Mouse (Mus musculus) megakaryocyte-erythroid progenitor cell, adult 5-6 weeks (primary cell): ENCODE data around the gene Tmem150b. TPM values are rescaled to one million over a fixed set of nuclear protein-coding genes. Genes with fewer than 3 reads are reported as not detected.

Source experiments
- ATAC-seq: replicated peaks from 2 replicates; pipeline ENCODE4 v1.8.0; 2016; ENCODE audit warnings: mild to moderate bottlenecking, inconsistent platforms; ENCODE audit not compliant: severe bottlenecking, poor library complexity, low FRiP score, low TSS enrichment
- total RNA-seq, 2 experiments: library from RNA; stranded (forward) in 1 of 2; stranded (reverse) in 1 of 2; fragments of 200-1000, 215-1000 nt in 1 of 2; fragments of >200 nt in 1 of 2; fragmentation: Nextera tagmentation in 1 of 2; gene quantifications; 2 replicates each; pipeline ENCODE4 v1.2.3; 2014 to 2017

The Tmem150b gene
- total RNA-seq, 2 experiments from 2014 or later, result 0.33 TPM; not detected in 1

GRCm38 (mm10) chr7:4670655-4671255 is 54.3 kb downstream of the Tmem150b start:
- peak; percentile 96 for ATAC-seq

- ATAC-seq, result no peak
Measured at GRCm38 (mm10) chr7:4669156-4669555, 55.9 kb downstream of the Tmem150b start.

- ATAC-seq, result no peak
Measured at GRCm38 (mm10) chr7:4668506-4668905, 56.5 kb downstream of the Tmem150b start.

- no peak for ATAC-seq
Measured at GRCm38 (mm10) chr7:4666871-4667270, 58.2 kb downstream of the Tmem150b start.

- ATAC-seq, result no peak
Measured at GRCm38 (mm10) chr7:4663742-4664141, 61.3 kb downstream of the Tmem150b start.

GRCm38 (mm10) chr7:4663179-4663578 is 61.9 kb downstream of the Tmem150b start:
- ATAC-seq, result peak; percentile 59

- ATAC-seq, result no peak
Measured at GRCm38 (mm10) chr7:4659911-4660443, 65.1 kb downstream of the Tmem150b start.

GRCm38 (mm10) chr7:4658912-4659551 is 66.0 kb downstream of the Tmem150b start, which contains the start of gene Ppp6r1:
Gene Ppp6r1 (minus strand): TSS chr7:4659019.
- peak; percentile 83 for ATAC-seq

- ATAC-seq, result peak; percentile 16
Measured at GRCm38 (mm10) chr7:4658128-4658907, 66.7 kb downstream of the Tmem150b start.

GRCm38 (mm10) chr7:4657521-4658127 is 67.4 kb downstream of the Tmem150b start:
- no peak for ATAC-seq

Other genes with a start within 250 kb of the Tmem150b start
- 118 and 125 TPM in 2 replicates for gene Ppp1r12c, start 223.6 kb downstream of the Tmem150b start, total RNA-seq (2014; fragmentation: Nextera tagmentation)
- 85.0 and 96.2 TPM in 2 replicates for gene Ppp1r12c, start 223.6 kb downstream of the Tmem150b start, total RNA-seq (2017)
- 1.4 TPM in 1 of 2 replicates, not detected in the other for gene Tnnt1, start 208.9 kb downstream of the Tmem150b start, total RNA-seq (2014; fragmentation: Nextera tagmentation)
- 0.95 and 3.0 TPM in 2 replicates for gene Tnnt1, start 208.9 kb downstream of the Tmem150b start, total RNA-seq (2017)
- 2.1 and 10.2 TPM in 2 replicates for gene Tnni3, start 201.0 kb downstream of the Tmem150b start, total RNA-seq (2014; fragmentation: Nextera tagmentation)
- gene Tnni3, start 201.0 kb downstream of the Tmem150b start, total RNA-seq (2017), result 2.4 TPM in 1 of 2 replicates, not detected in the other
- 1.6 and 2.8 TPM in 2 replicates for gene Dnaaf3, start 192.8 kb downstream of the Tmem150b start, total RNA-seq (2014; fragmentation: Nextera tagmentation)
- 0.23 TPM in 1 of 2 replicates, not detected in the other for gene Dnaaf3, start 192.8 kb downstream of the Tmem150b start, total RNA-seq (2017)
- 0.42 TPM in 1 of 2 replicates, not detected in the other for gene Syt5, start 177.7 kb downstream of the Tmem150b start, total RNA-seq (2014; fragmentation: Nextera tagmentation)
- gene Syt5, start 177.7 kb downstream of the Tmem150b start, total RNA-seq (2017), result not detected in 2 replicates
- not detected in 2 replicates for gene Ptprh, start 121.2 kb downstream of the Tmem150b start, total RNA-seq (2014; fragmentation: Nextera tagmentation)
- gene Ptprh, start 121.2 kb downstream of the Tmem150b start, total RNA-seq (2017), result 0.46 TPM in 1 of 2 replicates, not detected in the other
- gene Tmem86b, start 93.8 kb downstream of the Tmem150b start, total RNA-seq (2014; fragmentation: Nextera tagmentation), result 17.6 and 19.4 TPM in 2 replicates
- gene Tmem86b, start 93.8 kb downstream of the Tmem150b start, total RNA-seq (2017), result 7.7 and 15.6 TPM in 2 replicates
- gene Ppp6r1, start 66.2 kb downstream of the Tmem150b start, total RNA-seq (2014; fragmentation: Nextera tagmentation), result 81.4 and 118 TPM in 2 replicates
- gene Ppp6r1, start 66.2 kb downstream of the Tmem150b start, total RNA-seq (2017), result 82.5 and 90.9 TPM in 2 replicates
- gene Hspbp1, start 40.2 kb downstream of the Tmem150b start, total RNA-seq (2014; fragmentation: Nextera tagmentation), result 69.0 and 77.0 TPM in 2 replicates
- gene Hspbp1, start 40.2 kb downstream of the Tmem150b start, total RNA-seq (2017), result 44.9 and 47.4 TPM in 2 replicates
- gene Brsk1, start 34.6 kb downstream of the Tmem150b start, total RNA-seq (2014; fragmentation: Nextera tagmentation), result not detected in 2 replicates
- gene Brsk1, start 34.6 kb downstream of the Tmem150b start, total RNA-seq (2017), result not detected in 2 replicates
- 75.8 and 96.3 TPM in 2 replicates for gene Kmt5c, start 14.9 kb upstream of the Tmem150b start, total RNA-seq (2014; fragmentation: Nextera tagmentation)
- gene Kmt5c, start 14.9 kb upstream of the Tmem150b start, total RNA-seq (2017), result 25.6 and 52.4 TPM in 2 replicates
- 279 and 377 TPM in 2 replicates for gene Cox6b2, start 27.8 kb upstream of the Tmem150b start, total RNA-seq (2014; fragmentation: Nextera tagmentation)
- gene Cox6b2, start 27.8 kb upstream of the Tmem150b start, total RNA-seq (2017), result 151 and 283 TPM in 2 replicates
- gene Fam71e2, start 46.1 kb upstream of the Tmem150b start, total RNA-seq (2014; fragmentation: Nextera tagmentation), result not detected in 2 replicates
- not detected in 2 replicates for gene Fam71e2, start 46.1 kb upstream of the Tmem150b start, total RNA-seq (2017)
- gene Il11, start 57.6 kb upstream of the Tmem150b start, total RNA-seq (2014; fragmentation: Nextera tagmentation), result not detected in 2 replicates
- gene Il11, start 57.6 kb upstream of the Tmem150b start, total RNA-seq (2017), result 0.15 TPM in 1 of 2 replicates, not detected in the other
- not detected in 2 replicates for gene Tmem190, start 57.7 kb upstream of the Tmem150b start, total RNA-seq (2014; fragmentation: Nextera tagmentation)
- gene Tmem190, start 57.7 kb upstream of the Tmem150b start, total RNA-seq (2017), result not detected in 2 replicates
- gene Tmem238, start 64.4 kb upstream of the Tmem150b start, total RNA-seq (2014; fragmentation: Nextera tagmentation), result 15.1 and 17.8 TPM in 2 replicates
- 21.3 and 26.1 TPM in 2 replicates for gene Tmem238, start 64.4 kb upstream of the Tmem150b start, total RNA-seq (2017)
- 3,204 and 3,219 TPM in 2 replicates for gene Rpl28, start 67.6 kb upstream of the Tmem150b start, total RNA-seq (2014; fragmentation: Nextera tagmentation)
- 676 and 1,069 TPM in 2 replicates for gene Rpl28, start 67.6 kb upstream of the Tmem150b start, total RNA-seq (2017)
- gene Ube2s, start 87.3 kb upstream of the Tmem150b start, total RNA-seq (2014; fragmentation: Nextera tagmentation), result 291 and 381 TPM in 2 replicates
- 146 and 204 TPM in 2 replicates for gene Ube2s, start 87.3 kb upstream of the Tmem150b start, total RNA-seq (2017)
- 0.31 TPM in 1 of 2 replicates, not detected in the other for gene Shisa7, start 119.4 kb upstream of the Tmem150b start, total RNA-seq (2014; fragmentation: Nextera tagmentation)
- gene Shisa7, start 119.4 kb upstream of the Tmem150b start, total RNA-seq (2017), result not detected in 2 replicates
- 1.8 and 12.5 TPM in 2 replicates for gene Isoc2b, start 145.0 kb upstream of the Tmem150b start, total RNA-seq (2014; fragmentation: Nextera tagmentation)
- 13.3 and 86.2 TPM in 2 replicates for gene Isoc2b, start 145.0 kb upstream of the Tmem150b start, total RNA-seq (2017)
- gene Isoc2a, start 151.9 kb upstream of the Tmem150b start, total RNA-seq (2014; fragmentation: Nextera tagmentation), result 7.9 and 9.6 TPM in 2 replicates
- gene Isoc2a, start 151.9 kb upstream of the Tmem150b start, total RNA-seq (2017), result 7.4 and 13.2 TPM in 2 replicates
- not detected in 2 replicates for gene Gm36210, start 181.3 kb upstream of the Tmem150b start, total RNA-seq (2014; fragmentation: Nextera tagmentation)
- not detected in 2 replicates for gene Gm36210, start 181.3 kb upstream of the Tmem150b start, total RNA-seq (2017)
- gene Zfp628, start 190.0 kb upstream of the Tmem150b start, total RNA-seq (2014; fragmentation: Nextera tagmentation), result 8.2 and 11.6 TPM in 2 replicates
- 1.1 and 1.2 TPM in 2 replicates for gene Zfp628, start 190.0 kb upstream of the Tmem150b start, total RNA-seq (2017)
- gene Nat14, start 196.8 kb upstream of the Tmem150b start, total RNA-seq (2014; fragmentation: Nextera tagmentation), result 6.6 TPM in 1 of 2 replicates, not detected in the other
- gene Nat14, start 196.8 kb upstream of the Tmem150b start, total RNA-seq (2017), result 0.23 and 1.9 TPM in 2 replicates
- gene Ssc5d, start 200.5 kb upstream of the Tmem150b start, total RNA-seq (2014; fragmentation: Nextera tagmentation), result not detected in 2 replicates
- not detected in 2 replicates for gene Ssc5d, start 200.5 kb upstream of the Tmem150b start, total RNA-seq (2017)
- 0.69 TPM in 1 of 2 replicates, not detected in the other for gene Sbk2, start 239.2 kb upstream of the Tmem150b start, total RNA-seq (2014; fragmentation: Nextera tagmentation)
- not detected in 2 replicates for gene Sbk2, start 239.2 kb upstream of the Tmem150b start, total RNA-seq (2017)
- gene Sbk3, start 245.9 kb upstream of the Tmem150b start, total RNA-seq (2014; fragmentation: Nextera tagmentation), result not detected in 2 replicates
- gene Sbk3, start 245.9 kb upstream of the Tmem150b start, total RNA-seq (2017), result not detected in 2 replicates